Mouse (Mus musculus) myocyte (in vitro differentiated cells): ENCODE measurements around the gene Gmppb.

Source experiments
- CEBPB ChIP-seq: IDR thresholded peaks from 2 replicates; pipeline ENCODE4 v1.6.1; 2011; ENCODE audit warnings: mild to moderate bottlenecking, moderate library complexity; ENCODE audit not compliant: poor library complexity, insufficient read depth, severe bottlenecking
- E2F4 ChIP-seq: IDR thresholded peaks from one replicate; pipeline ENCODE4 v1.6.1; 2011; ENCODE audit warnings: mild to moderate bottlenecking, control low read depth, moderate library complexity; ENCODE audit not compliant: insufficient read depth
- MAX ChIP-seq: IDR thresholded peaks from one replicate; pipeline ENCODE4 v1.6.1; 2011; ENCODE audit warnings: low read depth, mild to moderate bottlenecking, control low read depth
- MYOG ChIP-seq, 3 experiments: IDR thresholded peaks; one replicate each; pipeline ENCODE4 v1.6.1; 2011; ENCODE audit warnings: control low read depth in 2 of 3, low read depth in 2 of 3, mild to moderate bottlenecking in 2 of 3; ENCODE audit not compliant: insufficient read length in 2 of 3, control insufficient read depth in 1 of 3, insufficient read depth in 1 of 3
- POLR2A ChIP-seq: IDR thresholded peaks from one replicate; pipeline ENCODE4 v1.6.1; 2011; ENCODE audit warnings: low read depth, mild to moderate bottlenecking, control low read depth, moderate library complexity; ENCODE audit not compliant: insufficient read length
- POLR2AphosphoS2 ChIP-seq: IDR thresholded peaks from one replicate; pipeline ENCODE4 v1.6.1; 2011; ENCODE audit warnings: low read depth, control low read depth; ENCODE audit not compliant: insufficient read length
- REST ChIP-seq: IDR thresholded peaks from one replicate; pipeline ENCODE4 v1.6.1; 2011; ENCODE audit warnings: mild to moderate bottlenecking, control low read depth, moderate library complexity; ENCODE audit not compliant: insufficient read depth, insufficient read length
- TCF12 ChIP-seq: IDR thresholded peaks from one replicate; pipeline ENCODE4 v1.6.1; 2011; ENCODE audit warnings: mild to moderate bottlenecking, control low read depth; ENCODE audit not compliant: poor library complexity, insufficient read depth, severe bottlenecking
- TCF3 ChIP-seq: IDR thresholded peaks from one replicate; pipeline ENCODE4 v1.6.1; 2011; ENCODE audit warnings: low read depth, control low read depth; ENCODE audit not compliant: insufficient read length
- USF1 ChIP-seq: IDR thresholded peaks from one replicate; pipeline ENCODE4 v1.6.1; 2011; ENCODE audit warnings: low read depth, mild to moderate bottlenecking, control low read depth, moderate library complexity

GRCm38 (mm10) chr9:108008041-108008440, 41.0 kb upstream of the Gmppb start:
- no peak for TF ChIP-seq POLR2A
- TF ChIP-seq MYOG (IDR thresholded peaks at IDR 0.05; ENCODE audit: control insufficient read depth in 1 of 3, insufficient read depth in 1 of 3, insufficient read length in 2 of 3, low read depth in 2 of 3) = no peak
- TF ChIP-seq CEBPB = no peak
- no peak for TF ChIP-seq POLR2AphosphoS2
- TF ChIP-seq MAX = no peak
- TF ChIP-seq TCF12 = no peak
- TF ChIP-seq TCF3 = no peak
- no peak for TF ChIP-seq E2F4
- no peak for TF ChIP-seq REST
- no peak for TF ChIP-seq USF1
